Mouse (Mus musculus) neural tube, embryonic 12.5 days (tissue): ENCODE results near the gene Slc22a2. TPM values are rescaled to one million over a fixed set of nuclear protein-coding genes. Genes with fewer than 3 reads are reported as not detected.

Source experiments
- ATAC-seq: fragments of 200-750 bp; cut with Nextera tagmentation; 2 replicates; pipeline ENCODE4 v1.8.0; 2017; ENCODE audit warnings: low read depth, mild to moderate bottlenecking, moderate TSS enrichment, moderate library complexity; ENCODE audit not compliant: low FRiP score
- H3K27ac ChIP-seq: fragments of 300-500 bp; sonication (generic); 2 replicates; pipeline ENCODE4 v1.5.1; 2016
- H3K27me3 ChIP-seq: fragments of 300-500 bp; sonication (generic); replicated peaks from 2 replicates; pipeline ENCODE4 v1.6.1; 2016; ENCODE audit warnings: mild to moderate bottlenecking
- H3K36me3 ChIP-seq: fragments of 300-500 bp; sonication (generic); 2 replicates; pipeline ENCODE4 v1.6.1; 2016; ENCODE audit warnings: mild to moderate bottlenecking
- H3K4me1 ChIP-seq: fragments of 300-500 bp; sonication (generic); 2 replicates; pipeline ENCODE4 v1.6.1; 2016
- H3K4me2 ChIP-seq: fragments of 300-500 bp; sonication (generic); replicated peaks from 2 replicates; pipeline ENCODE4 v1.6.1; 2016; ENCODE audit warnings: mild to moderate bottlenecking
- H3K4me3 ChIP-seq: fragments of 300-500 bp; sonication (generic); 2 replicates; pipeline ENCODE4 v1.5.1; 2016
- H3K9ac ChIP-seq: fragments of 300-500 bp; sonication (generic); 2 replicates; pipeline ENCODE4 v1.6.1; 2016; ENCODE audit warnings: mild to moderate bottlenecking
- H3K9me3 ChIP-seq: fragments of 300-500 bp; sonication (generic); 2 replicates; pipeline ENCODE4 v1.6.1; 2016; ENCODE audit warnings: mild to moderate bottlenecking
- WGBS: fragments of 180-500 bp; shearing (Covaris S2); methylation state at CpG from one replicate; pipeline ENCODE4 v1.1.7; 2016; 5-methylcytosine and 5-hydroxymethylcytosine counted together
- polyA plus RNA-seq: library from polyadenylated mRNA; unstranded; fragments of >200 nt; fragmentation: Nextera tagmentation; extraction: Ambion mirVana; gene quantifications from 2 replicates; pipeline ENCODE4 v1.2.1, GENCODE M21; 2016

Slc22a2 gene
- polyA plus RNA-seq, 1 experiment from 2014 or later = 0.09 TPM

DNA sequence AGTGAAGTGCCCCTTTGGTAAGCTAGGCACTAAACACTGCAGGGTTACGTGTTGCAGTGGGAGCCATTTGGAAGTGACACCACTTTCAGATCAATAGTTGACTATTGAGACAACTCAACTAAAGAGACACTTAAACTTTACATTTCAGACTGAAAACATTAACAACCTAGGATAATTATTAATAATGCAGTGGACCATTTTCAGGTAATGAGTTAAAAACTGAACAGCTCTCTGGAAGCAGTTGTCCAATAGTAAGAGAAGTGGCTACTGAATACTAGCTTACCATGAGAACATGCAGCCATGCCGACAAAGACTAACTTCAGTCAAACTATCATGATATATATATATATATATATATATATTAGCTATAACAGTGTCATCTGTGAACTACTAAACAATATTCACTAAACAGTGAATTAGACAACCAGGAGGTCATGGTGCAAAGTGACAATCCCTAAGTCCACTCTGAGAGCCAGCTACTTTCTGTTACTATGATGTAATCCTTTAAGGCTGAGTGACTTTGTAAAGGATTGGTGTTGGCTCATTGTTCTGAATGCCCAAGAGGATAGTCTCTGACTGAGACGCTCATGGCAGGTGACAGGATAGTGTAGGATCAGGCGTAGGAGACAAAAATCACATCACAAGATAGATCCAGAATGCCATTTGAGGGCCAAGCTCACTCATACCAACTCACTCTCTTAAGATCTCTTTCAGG lies 7.1 kb downstream of the Slc22a2 start:
- no peak overlapping the region for H3K4me3 ChIP-seq
- H3K9ac ChIP-seq = no peak overlapping the region
- H3K36me3 ChIP-seq = no peaks in the 10 kb centered on the region
- no peak for ATAC-seq
- no peak overlapping the region for H3K27ac ChIP-seq
- no peaks in the 10 kb centered on the region for H3K27me3 ChIP-seq
- no peak overlapping the region for H3K4me2 ChIP-seq
- no peaks in the 10 kb centered on the region; the same call in 1 of the 2 replicates for H3K9me3 ChIP-seq
- 92% methylated on average over 4 of the region's 4 CpGs for WGBS
- H3K4me1 ChIP-seq = 0 out of 2 replicates have a peak, but pooled peaks cover 7% of the 10 kb centered on the region

DNA sequence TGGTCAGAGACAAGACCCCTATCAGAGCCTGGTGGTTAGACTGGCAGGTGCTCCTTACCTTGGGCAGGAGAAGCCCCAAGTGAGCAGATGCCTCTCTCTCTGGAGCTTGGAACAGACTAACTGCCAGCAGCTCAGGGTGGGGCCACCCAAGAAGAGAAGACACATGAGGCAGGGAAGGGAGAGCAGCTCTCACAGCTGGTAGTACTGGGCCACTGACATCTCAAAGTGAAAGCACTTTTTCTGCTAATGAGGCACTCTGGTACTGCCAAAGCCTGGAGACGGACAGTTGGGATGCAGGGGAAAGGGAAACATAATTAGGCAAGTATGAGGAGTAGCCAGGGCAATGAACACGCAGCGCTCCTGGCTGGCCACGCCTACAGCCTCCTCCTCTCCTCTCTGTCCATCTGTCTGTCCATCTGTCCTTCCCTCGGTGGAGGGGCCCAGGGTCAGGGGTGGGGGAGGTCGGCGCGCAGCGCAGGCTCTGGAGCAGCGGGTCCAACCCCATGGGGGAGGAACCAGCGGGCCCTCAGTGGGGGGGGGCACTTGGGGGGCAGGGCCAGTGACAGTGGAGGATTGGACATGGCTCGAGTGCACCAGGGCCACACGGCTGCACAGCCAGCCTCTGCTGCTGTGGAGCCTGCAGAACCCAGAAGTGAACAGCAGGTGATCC lies 12.0 kb downstream of the Slc22a2 start:
- Histone ChIP-seq H3K4me3 (no peak overlapping the region), H3K36me3 (no peaks in the 10 kb centered on the region), H3K4me2 (no peak overlapping the region), H3K4me1 (no peaks in the 10 kb centered on the region), H3K27ac (no peak overlapping the region), H3K27me3 (no peaks in the 10 kb centered on the region), H3K9ac (no peak overlapping the region), H3K9me3 (peaks cover 11% of the 10 kb centered on the region; the same call in 1 of the 2 replicates)
- WGBS = 81% methylated on average over 13 of the region's 13 CpGs
- ATAC-seq = no peak

DNA sequence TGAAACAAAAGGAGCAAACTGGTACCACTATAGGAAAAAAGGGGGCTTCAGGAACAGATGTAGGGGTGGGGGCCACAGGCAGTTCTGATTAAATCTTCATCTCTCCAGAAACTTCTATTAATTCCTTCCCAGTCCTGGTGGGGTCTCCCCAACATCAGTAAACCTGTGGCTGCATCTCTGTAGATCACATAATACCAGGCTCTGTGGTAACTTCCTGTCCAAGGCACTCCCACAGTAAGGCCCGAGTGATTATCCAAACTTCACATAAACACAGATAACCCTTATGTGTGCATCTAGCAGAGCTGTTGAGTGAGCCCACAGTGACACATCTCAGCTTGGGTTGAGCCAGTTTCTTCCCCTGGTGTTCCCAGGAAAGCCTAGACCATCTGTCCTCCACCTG lies 22.7 kb downstream of the Slc22a2 start:
- Histone ChIP-seq H3K27me3 (no peaks in the 10 kb centered on the region), H3K4me2 (no peak overlapping the region), H3K36me3 (no peaks in the 10 kb centered on the region), H3K9ac (no peak overlapping the region), H3K4me3 (no peak overlapping the region), H3K27ac (no peak overlapping the region), H3K9me3 (no peaks in the 10 kb centered on the region), H3K4me1 (no peaks in the 10 kb centered on the region)
- WGBS = 74% methylated on average over 1 of the region's 1 CpGs
- ATAC-seq = no peak

DNA sequence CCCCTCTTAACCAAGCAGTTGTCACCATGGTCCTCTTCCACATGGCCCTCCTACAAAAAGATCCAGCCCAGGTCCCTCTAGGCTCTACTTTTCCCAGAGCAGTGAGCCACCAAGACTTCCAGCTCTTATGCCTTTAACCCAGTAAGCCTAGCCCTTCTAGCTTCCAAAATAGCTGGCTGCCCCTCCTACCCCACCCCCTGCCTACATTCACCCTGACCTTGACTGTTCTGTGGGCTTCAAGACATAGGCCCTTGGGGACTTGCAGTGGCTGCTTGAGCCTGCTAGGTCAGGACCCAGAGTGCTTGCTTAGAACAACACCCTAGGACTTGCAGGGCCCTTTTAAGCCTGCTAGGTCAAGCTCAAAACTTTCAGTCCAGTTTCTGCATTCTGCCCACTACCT lies 23.3 kb downstream of the Slc22a2 start:
- Histone ChIP-seq H3K4me1 (no peaks in the 10 kb centered on the region), H3K36me3 (no peaks in the 10 kb centered on the region), H3K4me3 (no peak overlapping the region), H3K9me3 (no peaks in the 10 kb centered on the region), H3K4me2 (no peak overlapping the region), H3K27me3 (no peaks in the 10 kb centered on the region), H3K9ac (no peak overlapping the region), H3K27ac (no peak overlapping the region)
- ATAC-seq = no peak

DNA sequence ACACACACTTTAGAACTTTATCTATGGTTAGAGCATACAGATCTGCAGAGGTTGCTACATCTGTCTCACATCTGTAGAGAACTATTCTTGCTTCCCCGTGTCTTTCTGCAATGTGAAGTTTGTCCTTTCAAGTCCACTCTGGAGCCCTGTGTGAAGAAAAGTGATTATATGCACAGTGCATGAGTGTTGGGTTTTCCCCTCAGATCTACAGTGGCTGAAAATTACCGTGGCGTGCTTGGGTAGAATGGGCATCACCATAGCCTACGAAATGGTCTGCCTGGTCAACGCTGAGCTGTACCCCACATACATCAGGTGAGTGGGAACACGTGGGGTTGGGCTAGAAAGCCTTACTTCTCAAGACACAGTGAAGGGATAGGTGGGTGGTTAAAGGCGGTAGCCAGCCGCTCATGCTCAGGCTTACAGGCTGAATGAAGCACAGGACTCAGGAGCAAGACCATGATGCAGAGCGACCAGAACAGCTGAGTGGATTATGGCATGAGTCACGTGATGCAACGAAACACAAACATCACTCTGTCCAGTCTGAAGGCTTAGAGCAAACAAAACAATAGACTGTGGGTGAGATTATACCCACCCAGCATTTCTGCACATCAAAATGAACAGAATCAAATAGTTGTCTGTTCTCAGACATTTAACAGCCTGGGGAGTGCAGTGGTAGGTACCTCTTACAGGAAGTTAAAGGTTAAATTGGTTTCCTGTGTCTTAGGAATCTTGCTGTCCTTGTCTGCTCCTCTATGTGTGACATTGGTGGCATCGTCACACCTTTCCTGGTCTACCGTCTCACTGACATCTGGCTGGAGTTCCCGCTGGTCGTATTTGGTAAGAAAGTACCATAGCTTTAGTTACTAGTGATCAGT lies 30.8 kb downstream of the Slc22a2 start:
- WGBS = 91% methylated on average over 15 of the region's 15 CpGs

DNA sequence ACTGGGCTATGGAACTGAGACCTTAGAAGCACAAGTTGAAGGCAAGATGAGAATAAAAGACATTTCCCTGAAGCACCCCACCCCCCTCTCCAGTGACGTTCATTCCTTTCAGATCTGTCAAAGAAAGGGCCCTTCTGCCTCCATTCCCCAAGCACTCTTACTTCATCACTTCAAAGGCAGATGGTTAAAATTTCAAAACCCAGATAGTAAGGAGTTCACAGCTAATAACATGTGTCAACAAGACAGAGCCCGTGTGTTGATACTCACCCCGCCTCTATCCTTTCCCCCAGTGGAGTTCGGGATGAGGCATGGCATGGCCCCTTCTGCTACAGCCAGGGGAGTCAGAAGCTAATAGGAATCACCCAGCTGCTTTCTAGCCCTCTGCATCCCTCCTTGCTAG lies 31.5 kb downstream of the Slc22a2 start:
- Histone ChIP-seq H3K9ac (no peak overlapping the region), H3K27me3 (no peaks in the 10 kb centered on the region), H3K4me3 (no peak overlapping the region), H3K4me1 (no peaks in the 10 kb centered on the region), H3K27ac (no peak overlapping the region), H3K4me2 (no peak overlapping the region), H3K9me3 (no peaks in the 10 kb centered on the region), H3K36me3 (no peaks in the 10 kb centered on the region)
- WGBS = 79% methylated on average over 4 of the region's 4 CpGs
- no peak for ATAC-seq

More for the DNA sequence above, 30.8 kb downstream of the Slc22a2 start:
- ATAC-seq = no peak
- H3K4me1 ChIP-seq = no peaks in the 10 kb centered on the region
- H3K9me3 ChIP-seq = no peaks in the 10 kb centered on the region
- H3K27ac ChIP-seq = no peak overlapping the region
- H3K4me2 ChIP-seq = no peak overlapping the region
- H3K9ac ChIP-seq = no peak overlapping the region
- no peaks in the 10 kb centered on the region for H3K27me3 ChIP-seq
- H3K4me3 ChIP-seq = no peak overlapping the region
- no peaks in the 10 kb centered on the region for H3K36me3 ChIP-seq

DNA sequence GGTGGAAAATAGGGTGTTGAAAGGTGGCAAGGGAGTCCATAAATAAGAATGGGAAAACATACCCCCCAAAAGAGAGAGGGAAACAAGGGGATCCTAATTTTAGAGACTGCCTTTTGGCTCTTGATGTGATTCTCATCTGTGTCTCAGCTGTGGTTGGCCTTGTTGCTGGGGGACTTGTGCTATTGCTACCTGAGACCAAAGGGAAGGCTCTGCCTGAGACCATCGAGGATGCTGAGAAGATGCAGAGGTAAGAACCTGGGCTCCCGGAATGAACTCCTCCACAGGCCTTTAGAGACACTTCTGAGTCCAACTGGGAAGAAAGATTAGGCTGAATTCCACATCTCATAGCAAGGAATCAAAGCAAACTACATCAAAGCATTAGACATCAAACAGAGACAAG lies 35.7 kb downstream of the Slc22a2 start:
- Histone ChIP-seq H3K27me3 (no peaks in the 10 kb centered on the region), H3K4me1 (no peaks in the 10 kb centered on the region), H3K4me3 (no peak overlapping the region), H3K27ac (no peak overlapping the region), H3K9ac (no peak overlapping the region), H3K4me2 (no peak overlapping the region), H3K9me3 (0 out of 2 replicates have a peak, but pooled peaks cover 7% of the 10 kb centered on the region), H3K36me3 (no peaks in the 10 kb centered on the region)
- WGBS = 82% methylated on average over 2 of the region's 2 CpGs
- no peak for ATAC-seq

DNA sequence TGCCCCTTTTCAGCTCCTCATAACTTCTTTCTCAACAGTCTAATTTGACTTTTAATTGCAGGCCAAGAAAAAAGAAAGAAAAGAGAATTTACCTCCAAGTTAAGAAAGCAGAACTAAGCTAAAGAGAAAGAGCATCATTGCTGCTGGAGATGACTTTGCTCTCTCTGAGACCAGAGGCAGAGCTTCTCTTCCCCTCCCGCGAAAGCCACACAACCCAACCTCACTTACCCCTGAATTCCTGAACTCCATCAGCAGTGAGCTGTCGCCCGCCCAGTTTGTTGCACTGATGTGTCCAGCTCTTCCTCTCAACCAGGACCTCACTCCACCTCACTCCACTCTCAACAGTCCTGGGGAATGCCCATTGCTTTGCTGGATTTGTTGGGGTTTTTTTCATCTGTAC lies 44.1 kb downstream of the Slc22a2 start:
- H3K9me3 ChIP-seq = peaks cover 14% of the 10 kb centered on the region; the same call in 1 of the 2 replicates
- H3K27me3 ChIP-seq = no peaks in the 10 kb centered on the region
- no peak overlapping the region for H3K9ac ChIP-seq
- peaks cover 6% of the 10 kb centered on the region; the same call in 1 of the 2 replicates for H3K4me1 ChIP-seq
- H3K27ac ChIP-seq = no peak overlapping the region
- H3K36me3 ChIP-seq = no peaks in the 10 kb centered on the region
- no peak for ATAC-seq
- H3K4me2 ChIP-seq = no peak overlapping the region
- no peak overlapping the region for H3K4me3 ChIP-seq
- 89% methylated on average over 4 of the region's 4 CpGs for WGBS

DNA sequence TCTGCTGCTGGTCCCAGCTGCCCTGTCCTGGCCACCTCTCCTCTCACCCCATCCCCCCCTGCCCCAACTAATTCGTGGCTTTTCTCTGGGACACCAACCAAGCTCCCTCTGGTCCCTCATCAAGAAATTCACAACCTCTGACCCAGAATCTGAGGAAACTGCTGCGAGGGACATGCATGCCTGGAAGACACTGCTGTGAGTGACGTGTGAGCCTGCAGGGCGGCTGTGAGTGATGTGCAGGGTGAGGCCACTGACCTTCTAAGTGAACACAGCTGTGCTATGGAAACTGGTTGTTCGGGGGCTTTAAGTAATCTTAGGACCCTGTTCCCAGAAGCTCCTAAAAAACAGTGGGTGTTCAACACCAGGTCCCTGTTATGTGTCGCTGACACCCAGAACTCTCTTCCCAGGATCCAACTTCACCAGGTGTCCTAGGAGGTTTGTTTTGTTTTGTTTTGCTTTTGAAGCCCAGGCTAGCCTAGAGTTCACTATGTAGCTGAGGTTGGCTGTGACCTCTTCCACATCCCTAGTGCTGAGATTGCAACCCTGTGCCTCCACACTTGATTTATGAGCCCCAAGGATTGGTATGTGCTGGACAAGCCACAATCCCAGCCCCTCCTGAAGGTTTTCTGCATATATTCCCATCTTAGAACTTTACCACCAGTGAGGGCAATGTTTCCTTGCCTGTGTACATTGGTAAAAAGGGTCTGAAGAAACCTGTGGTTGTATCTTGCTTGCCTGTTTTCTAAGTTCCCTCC lies 47.2 kb downstream of the Slc22a2 start:
- H3K9ac ChIP-seq = no peak overlapping the region
- 47% methylated on average over 6 of the region's 6 CpGs for WGBS
- no peaks in the 10 kb centered on the region for H3K27me3 ChIP-seq
- H3K27ac ChIP-seq = no peak overlapping the region
- no peak overlapping the region for H3K4me2 ChIP-seq
- H3K36me3 ChIP-seq = no peaks in the 10 kb centered on the region
- no peaks in the 10 kb centered on the region for H3K9me3 ChIP-seq
- H3K4me3 ChIP-seq = no peak overlapping the region
- H3K4me1 ChIP-seq = peaks cover 6% of the 10 kb centered on the region; the same call in 1 of the 2 replicates
- no peak for ATAC-seq

DNA sequence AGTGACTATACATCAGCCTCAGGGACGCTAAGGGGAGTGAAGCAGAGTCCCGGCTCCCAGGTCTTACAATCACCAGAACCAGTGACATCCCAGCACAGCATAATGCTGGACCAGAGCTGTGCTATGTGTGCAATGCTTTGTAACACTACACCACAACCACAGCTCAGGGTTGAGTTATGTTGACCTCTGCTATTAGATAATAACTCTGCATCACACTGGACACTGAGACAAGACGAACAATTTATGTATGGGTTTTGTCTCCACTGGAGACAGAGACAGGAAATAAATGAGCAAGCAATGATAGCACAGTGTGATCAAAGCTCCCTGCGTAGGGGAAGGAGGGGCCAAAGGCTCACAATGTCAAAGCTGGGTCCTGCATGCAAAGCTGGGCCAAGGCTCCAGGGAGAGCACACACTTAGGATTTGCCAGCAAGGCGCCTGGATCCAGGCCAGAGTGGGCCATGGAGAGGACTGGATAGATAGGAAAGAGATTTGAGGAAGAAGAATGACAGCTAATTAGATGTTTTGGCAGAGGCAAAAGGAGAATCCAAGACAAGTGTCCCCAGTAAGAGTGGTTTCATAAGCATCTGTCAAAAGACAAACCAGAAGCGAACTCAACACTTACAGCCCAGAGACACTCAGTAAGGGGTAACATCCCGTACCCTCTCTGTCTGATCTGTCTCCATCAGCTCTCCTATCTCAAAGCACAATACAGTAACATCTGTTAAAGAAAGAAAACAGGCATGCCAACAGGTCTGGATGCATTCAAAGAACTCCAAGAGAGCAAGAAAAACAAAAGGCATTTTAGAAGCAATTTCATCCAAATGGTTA lies 48.1 kb downstream of the Slc22a2 start:
- Histone ChIP-seq H3K27me3 (no peaks in the 10 kb centered on the region), H3K4me1 (peaks cover 6% of the 10 kb centered on the region; the same call in 1 of the 2 replicates), H3K9me3 (no peaks in the 10 kb centered on the region), H3K9ac (no peak overlapping the region), H3K36me3 (no peaks in the 10 kb centered on the region), H3K4me2 (no peak overlapping the region), H3K4me3 (no peak overlapping the region), H3K27ac (no peak overlapping the region)
- no peak for ATAC-seq
- WGBS = 40% methylated on average over 7 of the region's 7 CpGs

DNA sequence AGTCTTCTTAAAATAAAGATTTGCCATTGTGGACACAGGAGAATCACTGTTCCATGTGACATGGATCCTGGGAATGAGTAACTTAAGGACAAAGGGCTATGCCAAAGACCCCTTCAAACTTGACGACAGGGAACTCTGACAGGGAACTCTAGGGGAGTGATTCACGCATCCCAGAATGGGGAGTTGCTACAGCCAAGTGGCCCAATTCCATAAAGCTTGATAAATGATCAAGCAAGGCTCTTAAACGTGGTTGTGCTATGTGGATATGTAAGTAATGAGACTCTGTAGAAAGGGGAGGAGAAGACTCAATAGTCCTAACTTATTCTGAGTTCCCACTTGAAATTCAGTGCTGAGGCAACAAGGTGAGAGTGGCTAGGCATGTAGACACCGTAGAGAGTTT lies 50.9 kb downstream of the Slc22a2 start:
- no peak overlapping the region for H3K4me2 ChIP-seq
- 66% methylated on average over 4 of the region's 4 CpGs for WGBS

More for the DNA sequence above, 50.9 kb downstream of the Slc22a2 start:
- Histone ChIP-seq H3K36me3 (no peaks in the 10 kb centered on the region), H3K9ac (no peak overlapping the region), H3K9me3 (no peaks in the 10 kb centered on the region), H3K27ac (no peak overlapping the region), H3K4me1 (peaks cover 6% of the 10 kb centered on the region; the same call in 1 of the 2 replicates), H3K27me3 (no peaks in the 10 kb centered on the region), H3K4me3 (no peak overlapping the region)
- ATAC-seq = no peak
